In genomic region chr10:121763191-121763590, GRCm38 (mm10) we compare ENCODE assay signal across 22 mouse cellular contexts. TPM values are rescaled to one million over a fixed set of nuclear protein-coding genes. Genes with fewer than 3 reads are reported as not detected.
DNase-seq lines count a peak whose midpoint lies in the region; ATAC-seq lines count a peak whose summit lies in the region.
"Had no signal": no experiment of that assay in that cellular context is flagged by ENCODE, and none has a peak within 500 bp of the region (broad histone marks: within the 10 kb centered on the region; RNA-seq: fewer than 3 reads in every experiment).

No protein-coding gene starts in this region.

- no peak for DNase-seq in cerebellum, postnatal 10 days
- DNase-seq in lung, postnatal 10 days: peak; percentile 49
- no peak for DNase-seq in lung, adult 18-20 months
- DNase-seq in lung, postnatal 14 days: peak; percentile 16
- no peak for DNase-seq in layer of hippocampus, postnatal 10 days (ENCODE audit: low spot score in 2 of 2)
- DNase-seq in left cerebral cortex, postnatal 36 days (ENCODE audit: low spot score in 2 of 2): no peak
- DNase-seq in ovary, postnatal 10 days (ENCODE audit: low spot score): no peak
- DNase-seq: adrenal gland, adult 8-10 months; adrenal gland, postnatal 25 days; cerebellum, adult 11 months; cerebellum, adult 2 months; cerebellum, adult 9-11 months; cerebellum, postnatal 36 days; embryo, embryonic 11 days; gastrocnemius, postnatal 10 days; gastrocnemius, postnatal 36 days; heart, adult 2 months; heart, postnatal 14 days; heart, postnatal 4 days had no signal

- intact Hi-C loops in left cerebral cortex, postnatal 36 days (cut with DNase I): no loop called here

- ATAC-seq in cerebellum, adult (ENCODE audit: insufficient number of reproducible peaks, low FRiP score, low TSS enrichment): 0 out of 2 replicates have a peak, but pooled peaks have one; percentile 31
- ATAC-seq: activated CD4-positive, CD25-positive, alpha-beta regulatory T cell, adult 4 months; forebrain, embryonic 15.5 days had no signal

RNA-seq across cellular contexts. Expression of gene BC048403, which starts 23.5 kb away (rescaled TPM):
- total RNA-seq in layer of hippocampus, postnatal 10 days (2021): 1 to 10 TPM; 6.8 to 8.0 TPM
- total RNA-seq in left cerebral cortex, postnatal 36 days (2021): 10 to 100 TPM; 10.7 to 11.7 TPM

Comparison
In these comparisons a context has a peak if more than half of its experiments do, and no peak if none do; other contexts are left out.
1. DNase-seq: peak in lung, postnatal 10 days (single experiment) and lung, postnatal 14 days (single experiment); none in cerebellum, postnatal 10 days (0 of 2), lung, adult 18-20 months (0 of 2), layer of hippocampus, postnatal 10 days (0 of 2), left cerebral cortex, postnatal 36 days (0 of 2) and ovary, postnatal 10 days (single experiment).